Mouse (Mus musculus) lung, embryonic 14.5 days (tissue): ENCODE results near the gene Trim33. TPM values are rescaled to one million over a fixed set of nuclear protein-coding genes. Genes with fewer than 3 reads are reported as not detected.

Experiments
- ATAC-seq: fragments of 200-750 bp; cut with Nextera tagmentation; 2 replicates; pipeline ENCODE4 v1.8.0; 2017; ENCODE audit warnings: mild to moderate bottlenecking, moderate TSS enrichment, moderate library complexity; ENCODE audit not compliant: insufficient read depth
- DNase-seq: peaks from one replicate; pipeline ENCODE4 v3.0.0-alpha.2; 2015
- H3K27ac ChIP-seq: fragments of 300-500 bp; sonication (generic); 2 replicates; pipeline ENCODE4 v1.5.1; 2014; ENCODE audit warnings: low read depth, mild to moderate bottlenecking, moderate library complexity
- H3K27me3 ChIP-seq: fragments of 300-500 bp; sonication (generic); 2 replicates; pipeline ENCODE4 v1.6.1; 2014; ENCODE audit warnings: low read length, control low read depth; ENCODE audit not compliant: insufficient read depth
- H3K36me3 ChIP-seq: fragments of 300-500 bp; sonication (generic); 2 replicates; pipeline ENCODE4 v1.6.1; 2014; ENCODE audit warnings: control low read depth; ENCODE audit not compliant: insufficient read depth
- H3K4me1 ChIP-seq: fragments of 300-500 bp; sonication (generic); 2 replicates; pipeline ENCODE4 v1.6.1; 2014; ENCODE audit warnings: antibody characterized with exemption, control low read depth; ENCODE audit not compliant: insufficient read depth
- H3K4me2 ChIP-seq: fragments of 300-500 bp; sonication (generic); 2 replicates; pipeline ENCODE4 v1.6.1; 2014; ENCODE audit warnings: mild to moderate bottlenecking
- H3K4me3 ChIP-seq: fragments of 300-500 bp; sonication (generic); 2 replicates; pipeline ENCODE4 v1.5.1; 2014; ENCODE audit warnings: low read depth, low read length
- H3K9ac ChIP-seq: fragments of 300-500 bp; sonication (generic); 2 replicates; pipeline ENCODE4 v1.6.1; 2014
- H3K9me3 ChIP-seq: fragments of 300-500 bp; sonication (generic); 2 replicates; pipeline ENCODE4 v1.6.1; 2016; ENCODE audit warnings: low read depth, low read length, control low read depth
- CTCF ChIP-seq: IDR thresholded peaks from 2 replicates; pipeline ENCODE4 v1.5.1; 2016; ENCODE audit warnings: antibody characterized with exemption, low read depth
- WGBS: fragments of 180-500 bp; shearing (Covaris S2); extraction: QIAGEN DNeasy Blood & Tissue Kit; methylation state at CpG from one replicate; pipeline ENCODE4 v1.1.7; 2014; 5-methylcytosine and 5-hydroxymethylcytosine counted together
- polyA plus RNA-seq: library from polyadenylated mRNA; unstranded; fragments of >200 nt; fragmentation: Nextera tagmentation; extraction: Ambion mirVana; gene quantifications from 2 replicates; pipeline ENCODE4 v1.2.1, GENCODE M21; 2014

The Trim33 gene
- polyA plus RNA-seq, 1 experiment from 2014 or later: 30.0 TPM

GRCm38 (mm10) chr3:103385383-103386291 is 106.5 kb downstream of the Trim33 start:
- no peaks in the 10 kb centered on the region for H3K36me3 ChIP-seq
- H3K27me3 ChIP-seq: no peaks in the 10 kb centered on the region
- H3K27ac ChIP-seq: no peak overlapping the region
- no peak for DNase-seq
- ATAC-seq: no peak
- H3K4me2 ChIP-seq: no peak overlapping the region
- H3K9ac ChIP-seq: no peak overlapping the region
- H3K4me3 ChIP-seq: no peak overlapping the region
- TF ChIP-seq CTCF: no peak
- H3K9me3 ChIP-seq: no peaks in the 10 kb centered on the region
- H3K4me1 ChIP-seq: no peaks in the 10 kb centered on the region
- 82% methylated on average over 5 of the region's 5 CpGs for WGBS

GRCm38 (mm10) chr3:103386292-103387031 is 107.4 kb downstream of the Trim33 start:
- no peak overlapping the region for H3K4me2 ChIP-seq
- DNase-seq (peak; percentile 62), ATAC-seq (no peak)
- no peak overlapping the region for H3K9ac ChIP-seq
- no peaks in the 10 kb centered on the region for H3K27me3 ChIP-seq
- no peaks in the 10 kb centered on the region for H3K36me3 ChIP-seq
- WGBS: 78% methylated on average over 16 of the region's 16 CpGs
- no peaks in the 10 kb centered on the region for H3K9me3 ChIP-seq
- peak; percentile 32; the same call in 1 of the 2 replicates for TF ChIP-seq CTCF
- no peaks in the 10 kb centered on the region for H3K4me1 ChIP-seq
- H3K4me3 ChIP-seq: no peak overlapping the region
- no peak overlapping the region for H3K27ac ChIP-seq

GRCm38 (mm10) chr3:103392613-103393258 is 113.6 kb downstream of the Trim33 start:
- DNase-seq: peak; percentile 92

GRCm38 (mm10) chr3:103393283-103394060 is 114.4 kb downstream of the Trim33 start:
- no peak overlapping the region for H3K4me2 ChIP-seq
- no peaks in the 10 kb centered on the region for H3K4me1 ChIP-seq
- 77% methylated on average over 14 of the region's 14 CpGs for WGBS
- no peak overlapping the region for H3K4me3 ChIP-seq
- DNase-seq: no peak
- H3K9ac ChIP-seq: no peak overlapping the region
- H3K36me3 ChIP-seq: no peaks in the 10 kb centered on the region
- no peaks in the 10 kb centered on the region for H3K9me3 ChIP-seq
- ATAC-seq: peak; percentile 66; the same call in 1 of the 2 replicates
- H3K27me3 ChIP-seq: no peaks in the 10 kb centered on the region
- H3K27ac ChIP-seq: no peak overlapping the region
- peak; percentile 23; the same call in 1 of the 2 replicates for TF ChIP-seq CTCF

More at GRCm38 (mm10) chr3:103392613-103393258, 113.6 kb downstream of the Trim33 start:
- no peaks in the 10 kb centered on the region for H3K36me3 ChIP-seq
- H3K4me2 ChIP-seq: no peak overlapping the region
- no peaks in the 10 kb centered on the region for H3K27me3 ChIP-seq
- peak; percentile 96 for TF ChIP-seq CTCF
- no peak overlapping the region for H3K27ac ChIP-seq
- no peaks in the 10 kb centered on the region for H3K4me1 ChIP-seq
- no peak overlapping the region for H3K4me3 ChIP-seq
- no peaks in the 10 kb centered on the region for H3K9me3 ChIP-seq
- H3K9ac ChIP-seq: no peak overlapping the region
- peak; percentile 84; the same call in 1 of the 2 replicates for ATAC-seq
- WGBS: 3% methylated on average over 3 of the region's 3 CpGs

- Histone ChIP-seq H3K4me1 (no peaks in the 10 kb centered on the region), H3K36me3 (no peaks in the 10 kb centered on the region), H3K4me2 (no peak overlapping the region), H3K27ac (no peak overlapping the region), H3K9ac (no peak overlapping the region), H3K4me3 (no peak overlapping the region), H3K27me3 (no peaks in the 10 kb centered on the region), H3K9me3 (no peaks in the 10 kb centered on the region)
- no peak for TF ChIP-seq CTCF
- ATAC-seq (no peak), DNase-seq (no peak)
- 85% methylated on average over 2 of the region's 2 CpGs for WGBS
Measured at GRCm38 (mm10) chr3:103394121-103394520, 115.0 kb downstream of the Trim33 start.

- Histone ChIP-seq H3K27me3 (no peaks in the 10 kb centered on the region), H3K4me3 (no peak overlapping the region), H3K36me3 (no peaks in the 10 kb centered on the region), H3K27ac (no peak overlapping the region), H3K4me1 (no peaks in the 10 kb centered on the region), H3K4me2 (no peak overlapping the region), H3K9me3 (no peaks in the 10 kb centered on the region), H3K9ac (no peak overlapping the region)
- WGBS: 63% methylated on average over 3 of the region's 3 CpGs
- DNase-seq: no peak
- no peak for TF ChIP-seq CTCF
- no peak for ATAC-seq
Measured at GRCm38 (mm10) chr3:103397523-103397922, 118.4 kb downstream of the Trim33 start.
